Mouse (Mus musculus): ENCODE results near the gene Gatad2b. TPM values are rescaled to one million over a fixed set of nuclear protein-coding genes. Genes with fewer than 3 reads are reported as not detected.
"Not testable (repeated sequence)": the region's sequence is repeated elsewhere in the genome, so short reads cannot be mapped to it uniquely, and the experiment has no call there.

Gatad2b gene
- 3.4 and 3.5 TPM in 2 replicates for polyA plus RNA-seq (2015; fragmentation: Nextera tagmentation; extraction: Ambion mirVana)

GRCm38 (mm10) chr3:90292345-90293275 lies at the start of gene Gatad2b:
Gene Gatad2b (plus strand): TSS chr3:90293178.
- H3K9ac ChIP-seq: peak within 1 kb of the TSS; percentile 95
- no peaks in the 10 kb centered on the region for H3K36me3 ChIP-seq (replicated peaks)
- H3K27me3 ChIP-seq: no peaks in the 10 kb centered on the region
- no peaks in the 10 kb centered on the region for H3K9me3 ChIP-seq (replicated peaks)
- H3K27ac ChIP-seq (replicated peaks): peak within 1 kb of the TSS; percentile 94
- peak within 1 kb of the TSS; percentile 84 for H3K4me2 ChIP-seq
- peak; percentile 97 for ATAC-seq (ENCODE audit: insufficient read depth)
- H3K4me1 ChIP-seq (replicated peaks): peaks cover 44% of the 10 kb centered on the region
- peak within 1 kb of the TSS; percentile 91 for H3K4me3 ChIP-seq (replicated peaks)
- WGBS (ENCODE audit: insufficient replicate concordance): under 1% methylated on average over 46 of the region's 47 CpGs

GRCm38 (mm10) chr3:90245406-90245805 lies 47.6 kb upstream of the Gatad2b start:
- H3K36me3 ChIP-seq (replicated peaks): peaks cover under 1% of the 10 kb centered on the region; the same call in 1 of the 2 replicates
- H3K9ac ChIP-seq: no peak overlapping the region
- WGBS (ENCODE audit: insufficient replicate concordance): 61% methylated on average over 2 of the region's 2 CpGs
- no peak for ATAC-seq (ENCODE audit: insufficient read depth)
- H3K4me1 ChIP-seq (replicated peaks): peaks cover 48% of the 10 kb centered on the region
- H3K4me3 ChIP-seq (replicated peaks): no peak overlapping the region
- no peak overlapping the region for H3K27ac ChIP-seq (replicated peaks)
- no peak overlapping the region for H3K4me2 ChIP-seq
- no peaks in the 10 kb centered on the region for H3K9me3 ChIP-seq (replicated peaks)
- no peaks in the 10 kb centered on the region; the same call in 1 of the 2 replicates for H3K27me3 ChIP-seq

GRCm38 (mm10) chr3:90247630-90247959 lies 45.4 kb upstream of the Gatad2b start:
- peak overlapping the region; percentile 69 for H3K9ac ChIP-seq
- H3K27me3 ChIP-seq: no peaks in the 10 kb centered on the region; the same call in 1 of the 2 replicates
- H3K4me2 ChIP-seq: peak overlapping the region; percentile 94
- ATAC-seq (ENCODE audit: insufficient read depth): peak; percentile 27
- WGBS (ENCODE audit: insufficient replicate concordance): 2% methylated on average over 3 of the region's 3 CpGs
- H3K9me3 ChIP-seq (replicated peaks): no peaks in the 10 kb centered on the region
- H3K4me1 ChIP-seq (replicated peaks): peaks cover 37% of the 10 kb centered on the region
- H3K4me3 ChIP-seq (replicated peaks): peak overlapping the region; percentile 71
- H3K36me3 ChIP-seq (replicated peaks): peaks cover 15% of the 10 kb centered on the region
- H3K27ac ChIP-seq (replicated peaks): peak overlapping the region; percentile 79

- Histone ChIP-seq H3K4me1 (replicated peaks) (peaks cover 31% of the 10 kb centered on the region), H3K9ac (peak within 1 kb of the TSS; percentile 69), H3K27ac (replicated peaks) (peak within 1 kb of the TSS; percentile 79), H3K36me3 (replicated peaks) (peaks cover 15% of the 10 kb centered on the region), H3K4me2 (peak within 1 kb of the TSS; percentile 94), H3K27me3 (no peaks in the 10 kb centered on the region; the same call in 1 of the 2 replicates), H3K4me3 (replicated peaks) (peak within 1 kb of the TSS; percentile 71), H3K9me3 (replicated peaks) (no peaks in the 10 kb centered on the region)
- under 1% methylated on average over 44 of the region's 44 CpGs for WGBS (ENCODE audit: insufficient replicate concordance)
- peak; percentile 88 for ATAC-seq (ENCODE audit: insufficient read depth)
Observed at GRCm38 (mm10) chr3:90247960-90248745, 44.8 kb upstream of the Gatad2b start, which contains the start of gene Slc39a1. Gene Slc39a1 (plus strand): TSS chr3:90248172.

GRCm38 (mm10) chr3:90248746-90249100 lies 44.3 kb upstream of the Gatad2b start:
- under 1% methylated on average over 10 of the region's 10 CpGs for WGBS (ENCODE audit: insufficient replicate concordance)
- Histone ChIP-seq H3K36me3 (replicated peaks) (peaks cover 15% of the 10 kb centered on the region), H3K9ac (peak overlapping the region; percentile 69), H3K4me3 (replicated peaks) (peak overlapping the region; percentile 71), H3K4me2 (peak overlapping the region; percentile 94), H3K27me3 (no peaks in the 10 kb centered on the region; the same call in 1 of the 2 replicates), H3K9me3 (replicated peaks) (no peaks in the 10 kb centered on the region), H3K4me1 (replicated peaks) (peaks cover 26% of the 10 kb centered on the region), H3K27ac (replicated peaks) (peak overlapping the region; percentile 79)
- no peak for ATAC-seq (ENCODE audit: insufficient read depth)

- peaks cover 39% of the 10 kb centered on the region for H3K4me1 ChIP-seq (replicated peaks)
- WGBS (ENCODE audit: insufficient replicate concordance): 75% methylated on average over 6 of the region's 6 CpGs
- ATAC-seq (ENCODE audit: insufficient read depth): no peak
- no peak overlapping the region for H3K27ac ChIP-seq (replicated peaks)
- peaks cover 15% of the 10 kb centered on the region for H3K36me3 ChIP-seq (replicated peaks)
- H3K4me2 ChIP-seq: no peak overlapping the region
- no peaks in the 10 kb centered on the region; the same call in 1 of the 2 replicates for H3K27me3 ChIP-seq
- H3K9me3 ChIP-seq (replicated peaks): no peaks in the 10 kb centered on the region
- H3K4me3 ChIP-seq (replicated peaks): no peak overlapping the region
- no peak overlapping the region for H3K9ac ChIP-seq
Observed at GRCm38 (mm10) chr3:90250791-90251190, 42.2 kb upstream of the Gatad2b start.

- H3K9ac ChIP-seq: not testable (repeated sequence)
Observed at GRCm38 (mm10) chr3:90251731-90252226, 41.2 kb upstream of the Gatad2b start.

GRCm38 (mm10) chr3:90252659-90253058 lies 40.3 kb upstream of the Gatad2b start:
- not testable (repeated sequence) for H3K27ac ChIP-seq (replicated peaks); H3K9me3 ChIP-seq (replicated peaks); H3K9ac ChIP-seq; ATAC-seq (ENCODE audit: insufficient read depth); H3K4me3 ChIP-seq (replicated peaks); H3K4me2 ChIP-seq; H3K27me3 ChIP-seq
- peaks cover 42% of the 10 kb centered on the region for H3K4me1 ChIP-seq (replicated peaks)
- H3K36me3 ChIP-seq (replicated peaks): peaks cover 24% of the 10 kb centered on the region
- 84% methylated on average over 2 of the region's 2 CpGs for WGBS (ENCODE audit: insufficient replicate concordance)

More at GRCm38 (mm10) chr3:90251731-90252226, 41.2 kb upstream of the Gatad2b start:
- not testable (repeated sequence) for H3K27ac ChIP-seq (replicated peaks); H3K4me3 ChIP-seq (replicated peaks); H3K9me3 ChIP-seq (replicated peaks); H3K27me3 ChIP-seq; H3K4me2 ChIP-seq; ATAC-seq (ENCODE audit: insufficient read depth)
- WGBS (ENCODE audit: insufficient replicate concordance): 78% methylated on average over 10 of the region's 12 CpGs
- Histone ChIP-seq H3K4me1 (replicated peaks) (peaks cover 42% of the 10 kb centered on the region), H3K36me3 (replicated peaks) (peaks cover 15% of the 10 kb centered on the region)

GRCm38 (mm10) chr3:90253174-90253573 lies 39.8 kb upstream of the Gatad2b start:
- ATAC-seq (ENCODE audit: insufficient read depth); H3K9ac ChIP-seq; H3K4me2 ChIP-seq; H3K27me3 ChIP-seq; H3K27ac ChIP-seq (replicated peaks); H3K4me3 ChIP-seq (replicated peaks); H3K9me3 ChIP-seq (replicated peaks): not testable (repeated sequence)
- WGBS (ENCODE audit: insufficient replicate concordance): 57% methylated on average over 1 of the region's 1 CpGs
- H3K4me1 ChIP-seq (replicated peaks): peaks cover 37% of the 10 kb centered on the region
- peaks cover 25% of the 10 kb centered on the region for H3K36me3 ChIP-seq (replicated peaks)

GRCm38 (mm10) chr3:90253653-90254418 lies 39.1 kb upstream of the Gatad2b start, which contains the start of gene Crtc2:
Gene Crtc2 (plus strand): TSS chr3:90254163.
- no peaks in the 10 kb centered on the region for H3K9me3 ChIP-seq (replicated peaks)
- H3K4me1 ChIP-seq (replicated peaks): peaks cover 33% of the 10 kb centered on the region
- ATAC-seq (ENCODE audit: insufficient read depth): peak; percentile 99
- peak within 1 kb of the TSS; percentile 86 for H3K27ac ChIP-seq (replicated peaks)
- WGBS (ENCODE audit: insufficient replicate concordance): 2% methylated on average over 40 of the region's 40 CpGs
- peaks cover 27% of the 10 kb centered on the region for H3K36me3 ChIP-seq (replicated peaks)
- H3K9ac ChIP-seq: peak within 1 kb of the TSS; percentile 82
- peak within 1 kb of the TSS; percentile 87 for H3K4me3 ChIP-seq (replicated peaks)
- no peaks in the 10 kb centered on the region for H3K27me3 ChIP-seq
- peak within 1 kb of the TSS; percentile 86 for H3K4me2 ChIP-seq

Data from liver, embryonic 15.5 days (tissue).